Mouse (Mus musculus): ENCODE data around the gene Gid8. TPM values are rescaled to one million over a fixed set of nuclear protein-coding genes. Genes with fewer than 3 reads are reported as not detected.

The Gid8 gene
- polyA plus RNA-seq, 1 experiment from 2014 or later: 38.7 TPM

DNA sequence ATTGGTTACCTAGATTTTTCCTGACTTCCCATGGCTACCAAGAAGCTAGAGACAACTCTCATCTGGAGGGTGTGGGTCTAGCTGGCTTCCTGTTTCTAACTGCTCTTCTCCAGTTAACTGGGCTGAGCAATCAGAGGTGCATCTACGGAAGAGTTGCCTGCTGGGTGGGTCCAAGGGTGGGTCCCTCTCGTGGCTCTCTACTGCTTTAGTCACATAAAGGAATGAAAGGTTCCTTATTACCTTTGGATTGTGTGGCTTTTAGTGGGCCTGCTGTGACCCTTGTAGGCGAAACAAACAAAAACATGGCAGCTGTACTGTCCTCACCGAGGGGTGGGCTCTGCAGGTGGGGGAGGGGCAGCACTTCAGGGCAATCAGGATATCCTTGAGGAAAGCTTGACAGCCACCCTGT lies 17.7 kb downstream of the Gid8 start:
- Histone ChIP-seq H3K4me3 (ENCODE audit: low read depth, low read length) (no peak overlapping the region), H3K27me3 (replicated peaks; ENCODE audit: insufficient read depth, low read length) (no peaks in the 10 kb centered on the region), H3K4me1 (ENCODE audit: insufficient read depth, low read depth, low read length) (peaks cover 4% of the 10 kb centered on the region; the same call in 1 of the 2 replicates), H3K27ac (ENCODE audit: low read length) (no peak overlapping the region), H3K4me2 (replicated peaks; ENCODE audit: low read depth, low read length) (no peak overlapping the region), H3K36me3 (ENCODE audit: insufficient read depth, low read length) (0 out of 2 replicates have a peak, but pooled peaks cover 3% of the 10 kb centered on the region), H3K9ac (replicated peaks; ENCODE audit: low read depth) (no peak overlapping the region), H3K9me3 (ENCODE audit: low read length) (no peaks in the 10 kb centered on the region)
- ATAC-seq (no peak), DNase-seq (ENCODE audit: low spot score) (no peak)
- TF ChIP-seq EP300 (IDR thresholded peaks at IDR 0.05): no peak
- no peak for TF ChIP-seq CTCF (IDR thresholded peaks at IDR 0.05)
- 46% methylated on average over 4 of the region's 4 CpGs for WGBS

DNA sequence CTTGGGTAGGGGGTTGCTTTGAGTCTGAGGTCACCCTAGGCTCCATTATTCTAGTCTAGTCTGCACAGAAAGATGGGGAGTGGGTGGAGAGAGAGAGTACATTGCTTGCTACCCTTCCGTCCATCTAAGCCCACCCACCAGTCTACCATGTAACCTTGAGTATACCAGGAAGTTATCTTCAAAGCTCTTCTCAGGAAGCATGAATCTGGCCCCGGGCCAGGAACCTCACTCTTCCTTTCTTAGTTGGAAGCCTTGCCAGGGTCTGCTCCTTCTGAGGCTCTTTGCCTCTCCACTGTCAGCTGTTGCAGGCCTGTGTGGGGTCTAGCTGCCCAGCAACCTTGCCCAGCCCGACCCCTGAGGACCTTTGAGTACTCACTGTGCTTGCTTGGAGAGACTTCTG lies 21.1 kb downstream of the Gid8 start:
- Histone ChIP-seq H3K27ac (ENCODE audit: low read length) (no peak overlapping the region), H3K4me1 (ENCODE audit: insufficient read depth, low read depth, low read length) (no peaks in the 10 kb centered on the region), H3K27me3 (replicated peaks; ENCODE audit: insufficient read depth, low read length) (no peaks in the 10 kb centered on the region), H3K4me2 (replicated peaks; ENCODE audit: low read depth, low read length) (no peak overlapping the region), H3K4me3 (ENCODE audit: low read depth, low read length) (no peak overlapping the region), H3K9me3 (ENCODE audit: low read length) (no peaks in the 10 kb centered on the region), H3K36me3 (ENCODE audit: insufficient read depth, low read length) (no peaks in the 10 kb centered on the region), H3K9ac (replicated peaks; ENCODE audit: low read depth) (no peak overlapping the region)
- TF ChIP-seq CTCF (IDR thresholded peaks at IDR 0.05) (no peak), EP300 (IDR thresholded peaks at IDR 0.05) (no peak)
- no peak for ATAC-seq
- WGBS: 38% methylated on average over 3 of the region's 3 CpGs
- DNase-seq (ENCODE audit: low spot score): no peak

DNA sequence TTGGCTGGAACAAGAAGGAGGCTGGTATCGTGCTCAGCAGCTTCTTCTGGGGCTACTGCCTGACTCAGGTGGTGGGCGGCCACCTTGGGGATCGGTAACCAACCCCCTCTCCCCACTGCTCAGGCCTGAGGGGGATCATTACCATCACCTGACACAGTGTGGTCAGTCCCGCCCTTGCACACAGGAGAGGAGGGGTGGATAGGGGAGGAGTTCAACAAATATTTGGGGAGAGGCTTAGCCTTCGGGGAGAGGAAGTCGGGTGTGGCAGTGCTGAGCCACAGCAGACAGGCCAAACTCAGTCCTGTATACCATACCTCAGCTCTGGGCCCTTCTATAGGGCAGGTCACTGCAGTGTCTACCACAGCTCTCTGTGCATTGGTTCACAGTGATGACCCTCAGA lies 22.1 kb downstream of the Gid8 start:
- TF ChIP-seq EP300 (IDR thresholded peaks at IDR 0.05) (no peak), CTCF (IDR thresholded peaks at IDR 0.05) (no peak)
- no peaks in the 10 kb centered on the region for H3K27me3 ChIP-seq (replicated peaks; ENCODE audit: insufficient read depth, low read length)
- H3K27ac ChIP-seq (ENCODE audit: low read length): no peak overlapping the region
- no peaks in the 10 kb centered on the region for H3K36me3 ChIP-seq (ENCODE audit: insufficient read depth, low read length)
- no peak overlapping the region for H3K4me3 ChIP-seq (ENCODE audit: low read depth, low read length)
- DNase-seq (ENCODE audit: low spot score) (no peak), ATAC-seq (no peak)
- no peak overlapping the region for H3K9ac ChIP-seq (replicated peaks; ENCODE audit: low read depth)
- no peaks in the 10 kb centered on the region for H3K4me1 ChIP-seq (ENCODE audit: insufficient read depth, low read depth, low read length)
- no peak overlapping the region for H3K4me2 ChIP-seq (replicated peaks; ENCODE audit: low read depth, low read length)
- WGBS: 46% methylated on average over 5 of the region's 6 CpGs
- no peaks in the 10 kb centered on the region for H3K9me3 ChIP-seq (ENCODE audit: low read length)

DNA sequence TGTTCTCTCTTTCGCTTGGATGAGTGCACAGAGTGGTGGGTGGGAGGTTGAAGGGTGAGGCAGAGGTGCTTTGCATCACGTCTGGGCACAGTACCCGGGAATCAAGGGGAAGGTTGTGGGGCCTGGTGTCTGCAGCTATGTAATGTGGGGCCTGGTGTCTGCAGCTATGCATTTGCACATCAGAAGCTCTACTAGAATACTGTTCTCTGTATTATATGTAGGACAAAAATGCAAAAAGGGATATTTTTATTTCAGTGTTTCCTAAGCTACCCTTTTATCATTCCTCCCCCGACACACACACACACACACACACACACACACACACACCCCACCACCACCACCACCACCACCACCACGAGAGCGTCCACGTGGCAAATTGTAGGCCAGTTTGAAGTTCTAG lies 25.3 kb downstream of the Gid8 start:
- H3K9ac ChIP-seq (replicated peaks; ENCODE audit: low read depth): no peak overlapping the region
- WGBS: 77% methylated on average over 7 of the region's 7 CpGs
- no peak for ATAC-seq

DNA sequence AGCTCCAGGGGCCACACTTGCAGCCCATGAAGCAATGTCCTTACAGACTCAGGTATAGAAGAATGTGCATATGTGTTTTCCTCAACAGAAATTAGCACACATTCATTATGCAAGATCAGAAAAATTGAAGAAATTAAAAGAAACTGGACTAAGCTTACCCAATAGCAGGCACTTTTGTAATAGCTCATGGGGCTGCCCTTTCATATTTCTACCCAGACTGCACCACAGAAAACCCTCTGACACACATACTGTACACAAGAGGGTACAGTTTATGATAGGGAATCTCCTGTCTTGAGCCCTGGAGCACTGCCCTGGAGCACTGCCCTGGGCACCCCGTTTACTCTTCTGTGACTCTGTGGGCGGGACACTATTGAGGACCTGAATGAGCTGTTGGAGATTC lies 28.1 kb downstream of the Gid8 start:
- no peaks in the 10 kb centered on the region for H3K36me3 ChIP-seq (ENCODE audit: insufficient read depth, low read length)
- no peaks in the 10 kb centered on the region for H3K9me3 ChIP-seq (ENCODE audit: low read length)
- 80% methylated on average over 2 of the region's 2 CpGs for WGBS
- ATAC-seq (no peak), DNase-seq (ENCODE audit: low spot score) (no peak)
- H3K9ac ChIP-seq (replicated peaks; ENCODE audit: low read depth): no peak overlapping the region
- H3K27ac ChIP-seq (ENCODE audit: low read length): no peak overlapping the region
- TF ChIP-seq EP300 (IDR thresholded peaks at IDR 0.05): no peak
- TF ChIP-seq CTCF (IDR thresholded peaks at IDR 0.05): no peak
- no peaks in the 10 kb centered on the region for H3K4me1 ChIP-seq (ENCODE audit: insufficient read depth, low read depth, low read length)
- H3K4me2 ChIP-seq (replicated peaks; ENCODE audit: low read depth, low read length): no peak overlapping the region
- no peaks in the 10 kb centered on the region for H3K27me3 ChIP-seq (replicated peaks; ENCODE audit: insufficient read depth, low read length)
- no peak overlapping the region for H3K4me3 ChIP-seq (ENCODE audit: low read depth, low read length)

More for the DNA sequence above, 25.3 kb downstream of the Gid8 start:
- no peak overlapping the region for H3K4me3 ChIP-seq (ENCODE audit: low read depth, low read length)
- H3K27ac ChIP-seq (ENCODE audit: low read length): no peak overlapping the region
- no peaks in the 10 kb centered on the region for H3K36me3 ChIP-seq (ENCODE audit: insufficient read depth, low read length)
- no peak for DNase-seq (ENCODE audit: low spot score)
- H3K9me3 ChIP-seq (ENCODE audit: low read length): no peaks in the 10 kb centered on the region
- TF ChIP-seq CTCF (IDR thresholded peaks at IDR 0.05): no peak
- TF ChIP-seq EP300 (IDR thresholded peaks at IDR 0.05): no peak
- H3K4me1 ChIP-seq (ENCODE audit: insufficient read depth, low read depth, low read length): no peaks in the 10 kb centered on the region
- H3K4me2 ChIP-seq (replicated peaks; ENCODE audit: low read depth, low read length): no peak overlapping the region
- no peaks in the 10 kb centered on the region for H3K27me3 ChIP-seq (replicated peaks; ENCODE audit: insufficient read depth, low read length)

DNA sequence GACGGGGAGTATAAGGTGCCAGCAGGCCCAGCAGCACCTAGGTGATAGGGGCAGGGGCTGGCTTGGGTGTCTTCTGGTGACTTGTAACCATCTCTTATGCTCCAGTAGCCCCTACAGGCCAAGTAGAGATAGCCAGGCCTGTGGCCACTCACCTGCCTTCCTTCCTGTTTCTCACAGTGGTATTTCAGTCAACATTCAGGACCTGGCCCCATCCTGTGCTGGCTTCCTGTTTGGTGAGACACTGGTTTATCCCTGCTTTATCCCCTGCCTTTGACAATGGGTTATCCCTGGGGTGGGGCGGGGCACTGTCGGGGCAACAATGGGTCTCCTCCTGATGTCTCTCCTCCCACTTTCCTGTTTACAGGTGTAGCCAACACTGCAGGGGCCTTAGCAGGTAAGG lies 30.4 kb downstream of the Gid8 start:
- no peak overlapping the region for H3K9ac ChIP-seq (replicated peaks; ENCODE audit: low read depth)
- 15% methylated on average over 3 of the region's 3 CpGs for WGBS

DNA sequence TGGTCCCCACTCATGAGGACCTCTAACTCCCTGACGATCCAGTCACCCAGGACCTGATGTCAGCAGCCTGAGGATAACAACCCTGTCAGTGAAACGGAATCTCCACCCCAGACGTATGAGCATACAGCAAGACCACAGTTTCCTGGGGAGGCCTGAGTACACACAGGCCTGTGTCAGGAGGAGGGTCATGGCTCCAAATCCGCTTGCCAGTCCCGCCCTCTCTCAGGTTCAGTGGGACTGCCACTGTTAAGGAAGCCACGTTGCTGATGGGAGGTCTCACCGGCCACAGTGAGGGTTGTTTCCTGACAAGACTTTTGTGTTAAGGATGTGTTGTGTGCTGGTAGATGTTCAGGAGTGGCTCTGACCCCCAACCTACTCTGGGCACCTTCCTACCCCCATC lies 31.5 kb downstream of the Gid8 start:
- H3K4me2 ChIP-seq (replicated peaks; ENCODE audit: low read depth, low read length): no peak overlapping the region
- no peak overlapping the region for H3K27ac ChIP-seq (ENCODE audit: low read length)
- H3K9ac ChIP-seq (replicated peaks; ENCODE audit: low read depth): no peak overlapping the region
- no peaks in the 10 kb centered on the region for H3K9me3 ChIP-seq (ENCODE audit: low read length)
- DNase-seq (ENCODE audit: low spot score) (no peak), ATAC-seq (no peak)
- no peaks in the 10 kb centered on the region for H3K27me3 ChIP-seq (replicated peaks; ENCODE audit: insufficient read depth, low read length)
- TF ChIP-seq EP300 (IDR thresholded peaks at IDR 0.05) (no peak), CTCF (IDR thresholded peaks at IDR 0.05) (no peak)
- no peak overlapping the region for H3K4me3 ChIP-seq (ENCODE audit: low read depth, low read length)
- H3K36me3 ChIP-seq (ENCODE audit: insufficient read depth, low read length): no peaks in the 10 kb centered on the region
- H3K4me1 ChIP-seq (ENCODE audit: insufficient read depth, low read depth, low read length): no peaks in the 10 kb centered on the region
- WGBS: 60% methylated on average over 7 of the region's 7 CpGs

More for the DNA sequence above, 30.4 kb downstream of the Gid8 start:
- no peak for ATAC-seq
- TF ChIP-seq EP300 (IDR thresholded peaks at IDR 0.05) (no peak), CTCF (IDR thresholded peaks at IDR 0.05) (no peak)
- Histone ChIP-seq H3K9me3 (ENCODE audit: low read length) (no peaks in the 10 kb centered on the region), H3K27ac (ENCODE audit: low read length) (no peak overlapping the region), H3K36me3 (ENCODE audit: insufficient read depth, low read length) (no peaks in the 10 kb centered on the region), H3K27me3 (replicated peaks; ENCODE audit: insufficient read depth, low read length) (no peaks in the 10 kb centered on the region), H3K4me3 (ENCODE audit: low read depth, low read length) (no peak overlapping the region), H3K4me2 (replicated peaks; ENCODE audit: low read depth, low read length) (no peak overlapping the region), H3K4me1 (ENCODE audit: insufficient read depth, low read depth, low read length) (no peaks in the 10 kb centered on the region)
- DNase-seq (ENCODE audit: low spot score): no peak

Measured in lung, postnatal 0 days (tissue).